Mouse (Mus musculus): ENCODE measurements around the gene Pde1a. TPM values are rescaled to one million over a fixed set of nuclear protein-coding genes. Genes with fewer than 3 reads are reported as not detected.

Gene Pde1a
- polyA plus RNA-seq, 1 experiment from 2014 or later = 21.5 TPM

GRCm38 (mm10) chr2:79819543-79819942 lies 309.7 kb downstream of the Pde1a start:
- TF ChIP-seq EP300 (optimal IDR thresholded peaks at IDR 0.05) (no peak), CTCF (IDR thresholded peaks at IDR 0.05; ENCODE audit: low read depth) (no peak)
- Histone ChIP-seq H3K27me3 (ENCODE audit: control insufficient read depth, insufficient read depth, low read length) (no peaks in the 10 kb centered on the region), H3K4me2 (replicated peaks; ENCODE audit: low read depth) (no peak overlapping the region), H3K4me3 (ENCODE audit: low read depth, low read length) (no peak overlapping the region), H3K4me1 (replicated peaks; ENCODE audit: control insufficient read depth, insufficient read depth) (no peaks in the 10 kb centered on the region), H3K27ac (replicated peaks) (no peak overlapping the region), H3K9me3 (ENCODE audit: control insufficient read depth, low read length) (no peaks in the 10 kb centered on the region), H3K9ac (ENCODE audit: low read length) (no peak overlapping the region), H3K36me3 (ENCODE audit: control insufficient read depth, insufficient read depth, low read length) (no peaks in the 10 kb centered on the region)
- ATAC-seq (ENCODE audit: low FRiP score, low TSS enrichment) (no peak), DNase-seq (ENCODE audit: low spot score) (no peak)
- 58% methylated on average over 3 of the region's 3 CpGs for WGBS

- Histone ChIP-seq H3K4me3 (ENCODE audit: low read depth, low read length) (no peak overlapping the region), H3K27ac (replicated peaks) (no peak overlapping the region), H3K27me3 (ENCODE audit: control insufficient read depth, insufficient read depth, low read length) (no peaks in the 10 kb centered on the region), H3K9me3 (ENCODE audit: control insufficient read depth, low read length) (no peaks in the 10 kb centered on the region), H3K36me3 (ENCODE audit: control insufficient read depth, insufficient read depth, low read length) (no peaks in the 10 kb centered on the region), H3K4me2 (replicated peaks; ENCODE audit: low read depth) (no peak overlapping the region), H3K4me1 (replicated peaks; ENCODE audit: control insufficient read depth, insufficient read depth) (no peaks in the 10 kb centered on the region), H3K9ac (ENCODE audit: low read length) (no peak overlapping the region)
- WGBS = 30% methylated on average over 3 of the region's 3 CpGs
- DNase-seq (ENCODE audit: low spot score) = no peak
- no peak for ATAC-seq (ENCODE audit: low FRiP score, low TSS enrichment)
- no peak for TF ChIP-seq CTCF (IDR thresholded peaks at IDR 0.05; ENCODE audit: low read depth)
- TF ChIP-seq EP300 (optimal IDR thresholded peaks at IDR 0.05) = no peak
These were observed 313.4 kb downstream of the Pde1a start for GRCm38 (mm10) chr2:79815708-79816484.

- no peak for TF ChIP-seq EP300 (optimal IDR thresholded peaks at IDR 0.05)
- no peak for TF ChIP-seq CTCF (IDR thresholded peaks at IDR 0.05; ENCODE audit: low read depth)
- WGBS = 40% methylated on average over 7 of the region's 7 CpGs
- ATAC-seq (ENCODE audit: low FRiP score, low TSS enrichment) = no peak
These were observed 330.6 kb downstream of the Pde1a start for GRCm38 (mm10) chr2:79798627-79799026.

GRCm38 (mm10) chr2:79797444-79797843 lies 331.8 kb downstream of the Pde1a start:
- no peak for TF ChIP-seq CTCF (IDR thresholded peaks at IDR 0.05; ENCODE audit: low read depth)
- no peak for TF ChIP-seq EP300 (optimal IDR thresholded peaks at IDR 0.05)
- Histone ChIP-seq H3K4me1 (replicated peaks; ENCODE audit: control insufficient read depth, insufficient read depth) (no peaks in the 10 kb centered on the region), H3K36me3 (ENCODE audit: control insufficient read depth, insufficient read depth, low read length) (no peaks in the 10 kb centered on the region), H3K4me3 (ENCODE audit: low read depth, low read length) (no peak overlapping the region), H3K9ac (ENCODE audit: low read length) (no peak overlapping the region), H3K27me3 (ENCODE audit: control insufficient read depth, insufficient read depth, low read length) (no peaks in the 10 kb centered on the region), H3K4me2 (replicated peaks; ENCODE audit: low read depth) (no peak overlapping the region), H3K9me3 (ENCODE audit: control insufficient read depth, low read length) (no peaks in the 10 kb centered on the region), H3K27ac (replicated peaks) (no peak overlapping the region)
- DNase-seq (ENCODE audit: low spot score) = no peak
- ATAC-seq (ENCODE audit: low FRiP score, low TSS enrichment) = no peak
- WGBS = 68% methylated on average over 2 of the region's 2 CpGs

More at GRCm38 (mm10) chr2:79798627-79799026, 330.6 kb downstream of the Pde1a start:
- Histone ChIP-seq H3K4me2 (replicated peaks; ENCODE audit: low read depth) (no peak overlapping the region), H3K4me1 (replicated peaks; ENCODE audit: control insufficient read depth, insufficient read depth) (no peaks in the 10 kb centered on the region), H3K27me3 (ENCODE audit: control insufficient read depth, insufficient read depth, low read length) (no peaks in the 10 kb centered on the region), H3K4me3 (ENCODE audit: low read depth, low read length) (no peak overlapping the region), H3K27ac (replicated peaks) (no peak overlapping the region), H3K9me3 (ENCODE audit: control insufficient read depth, low read length) (no peaks in the 10 kb centered on the region), H3K36me3 (ENCODE audit: control insufficient read depth, insufficient read depth, low read length) (no peaks in the 10 kb centered on the region), H3K9ac (ENCODE audit: low read length) (no peak overlapping the region)
- DNase-seq (ENCODE audit: low spot score) = no peak

GRCm38 (mm10) chr2:79793186-79793585 lies 336.1 kb downstream of the Pde1a start:
- Histone ChIP-seq H3K4me3 (ENCODE audit: low read depth, low read length) (no peak overlapping the region), H3K9me3 (ENCODE audit: control insufficient read depth, low read length) (no peaks in the 10 kb centered on the region), H3K27me3 (ENCODE audit: control insufficient read depth, insufficient read depth, low read length) (no peaks in the 10 kb centered on the region), H3K9ac (ENCODE audit: low read length) (no peak overlapping the region), H3K4me2 (replicated peaks; ENCODE audit: low read depth) (no peak overlapping the region), H3K4me1 (replicated peaks; ENCODE audit: control insufficient read depth, insufficient read depth) (no peaks in the 10 kb centered on the region), H3K36me3 (ENCODE audit: control insufficient read depth, insufficient read depth, low read length) (no peaks in the 10 kb centered on the region), H3K27ac (replicated peaks) (no peak overlapping the region)
- ATAC-seq (ENCODE audit: low FRiP score, low TSS enrichment) = no peak
- TF ChIP-seq EP300 (optimal IDR thresholded peaks at IDR 0.05) = no peak
- TF ChIP-seq CTCF (IDR thresholded peaks at IDR 0.05; ENCODE audit: low read depth) = no peak
- DNase-seq (ENCODE audit: low spot score) = no peak
- 35% methylated on average over 2 of the region's 2 CpGs for WGBS

GRCm38 (mm10) chr2:79786467-79786866 lies 342.8 kb downstream of the Pde1a start:
- H3K9me3 ChIP-seq (ENCODE audit: control insufficient read depth, low read length) = no peaks in the 10 kb centered on the region
- 82% methylated on average over 11 of the region's 11 CpGs for WGBS
- ATAC-seq (ENCODE audit: low FRiP score, low TSS enrichment) (no peak), DNase-seq (ENCODE audit: low spot score) (no peak)
- H3K9ac ChIP-seq (ENCODE audit: low read length) = no peak overlapping the region
- H3K4me2 ChIP-seq (replicated peaks; ENCODE audit: low read depth) = no peak overlapping the region
- no peak overlapping the region for H3K4me3 ChIP-seq (ENCODE audit: low read depth, low read length)
- no peaks in the 10 kb centered on the region for H3K36me3 ChIP-seq (ENCODE audit: control insufficient read depth, insufficient read depth, low read length)
- peak overlapping the region; percentile 50 for H3K27ac ChIP-seq (replicated peaks)
- no peaks in the 10 kb centered on the region for H3K4me1 ChIP-seq (replicated peaks; ENCODE audit: control insufficient read depth, insufficient read depth)
- no peaks in the 10 kb centered on the region for H3K27me3 ChIP-seq (ENCODE audit: control insufficient read depth, insufficient read depth, low read length)
- TF ChIP-seq EP300 (optimal IDR thresholded peaks at IDR 0.05) (no peak), CTCF (IDR thresholded peaks at IDR 0.05; ENCODE audit: low read depth) (no peak)
